Mouse (Mus musculus): ENCODE measurements around the gene Clcnkb.

GRCm38 (mm10) chr4:141451251-141451650 is 35.4 kb upstream of the Clcnkb start:
- TF ChIP-seq POLR2A (IDR thresholded peaks at IDR 0.05; ENCODE audit: extremely low read depth, insufficient read depth, low read length) (no peak), CTCF (IDR thresholded peaks at IDR 0.05; ENCODE audit: low read depth, low read length) (no peak)
